Mouse (Mus musculus) heart, postnatal 0 days (tissue): ENCODE results near the gene Abhd6.

Experiments used
- CTCF ChIP-seq: IDR thresholded peaks from 2 replicates; pipeline ENCODE4 v1.5.1; 2016; ENCODE audit warnings: antibody characterized with exemption, control low read depth, low read depth
- EP300 ChIP-seq: IDR thresholded peaks from 2 replicates; pipeline ENCODE4 v1.6.1; 2016; ENCODE audit warnings: antibody characterized with exemption, low read depth

DNA sequence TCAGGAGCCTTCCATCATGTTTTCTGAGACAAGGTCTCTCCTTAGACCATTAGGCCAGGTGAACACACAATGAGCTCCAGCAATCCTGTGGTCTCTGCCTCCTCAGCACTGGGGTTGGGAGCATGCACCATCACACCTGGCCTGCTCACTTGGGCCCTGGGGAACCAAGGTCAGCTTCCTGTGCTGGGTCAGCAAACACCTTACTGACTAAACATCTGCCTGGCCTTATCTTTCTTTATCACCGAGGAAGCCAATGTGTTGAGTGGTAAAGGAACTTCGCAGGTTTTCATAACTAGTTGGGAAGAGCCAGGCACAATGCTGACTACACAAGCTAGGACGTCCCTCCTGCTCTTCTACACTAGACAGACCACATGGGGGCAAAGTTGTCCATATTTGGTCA is 12.7 kb upstream of the Abhd6 start:
- TF ChIP-seq CTCF = no peak
- no peak for TF ChIP-seq EP300
